Mouse (Mus musculus): ENCODE measurements around the gene Pex5l. TPM values are rescaled to one million over a fixed set of nuclear protein-coding genes. Genes with fewer than 3 reads are reported as not detected.

The Pex5l gene
- polyA plus RNA-seq, 1 experiment from 2014 or later: not detected

DNA sequence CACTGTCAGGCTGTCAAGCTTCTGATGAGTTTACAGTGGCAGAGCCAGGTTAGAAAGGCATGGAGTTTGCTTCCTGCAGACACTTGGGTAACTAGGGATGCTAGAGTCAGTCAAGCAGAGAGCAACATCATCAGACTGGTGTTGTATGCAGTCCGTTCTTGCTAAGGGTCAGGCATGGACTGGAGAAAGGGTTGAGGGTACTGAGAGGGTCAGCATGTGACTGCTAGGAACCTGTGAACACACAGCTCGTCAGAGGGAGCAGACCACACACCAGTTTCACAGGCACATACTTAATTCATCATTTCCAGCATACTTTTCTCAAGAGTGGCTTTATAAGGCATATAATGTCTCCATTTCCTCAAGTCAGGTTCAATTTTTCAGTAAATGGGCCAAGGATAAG is 53.6 kb downstream of the Pex5l start:
- no peak overlapping the region for H3K27ac ChIP-seq
- no peak overlapping the region for H3K4me3 ChIP-seq
- no peaks in the 10 kb centered on the region for H3K4me1 ChIP-seq (replicated peaks)
- ATAC-seq (replicated peaks; ENCODE audit: insufficient number of reproducible peaks, insufficient read depth, low FRiP score, low read depth): no peak
- no peak overlapping the region for H3K9ac ChIP-seq
- H3K27me3 ChIP-seq: no peaks in the 10 kb centered on the region
- WGBS: 55% methylated on average over 2 of the region's 2 CpGs
- H3K4me2 ChIP-seq: no peak overlapping the region
- no peaks in the 10 kb centered on the region for H3K9me3 ChIP-seq (replicated peaks)
- H3K36me3 ChIP-seq: no peaks in the 10 kb centered on the region

DNA sequence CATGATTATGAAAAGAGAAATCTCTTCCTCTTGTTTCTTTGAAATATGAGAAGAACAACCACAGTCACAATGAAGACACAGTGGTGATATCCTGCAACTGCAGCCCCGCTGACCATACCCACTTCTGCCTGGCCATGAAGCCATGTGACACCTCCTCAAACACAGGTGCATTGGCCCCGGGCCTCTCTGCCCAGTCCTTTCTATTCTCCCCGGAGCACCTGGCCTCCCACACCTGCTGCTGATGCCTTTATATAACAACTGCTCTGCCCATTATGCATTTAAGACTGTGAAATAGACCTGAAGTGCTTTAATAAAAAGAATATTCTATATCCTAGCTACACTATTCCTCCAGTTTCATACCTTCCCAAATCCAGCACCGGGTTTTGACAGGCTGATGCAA is 54.8 kb downstream of the Pex5l start:
- H3K36me3 ChIP-seq: no peaks in the 10 kb centered on the region
- H3K9me3 ChIP-seq (replicated peaks): no peaks in the 10 kb centered on the region
- H3K4me3 ChIP-seq: no peak overlapping the region
- H3K4me1 ChIP-seq (replicated peaks): 0 out of 2 replicates have a peak, but pooled peaks cover 3% of the 10 kb centered on the region
- no peaks in the 10 kb centered on the region for H3K27me3 ChIP-seq
- no peak overlapping the region for H3K9ac ChIP-seq
- H3K4me2 ChIP-seq: no peak overlapping the region
- no peak overlapping the region for H3K27ac ChIP-seq
- 65% methylated on average over 4 of the region's 4 CpGs for WGBS
- no peak for ATAC-seq (replicated peaks; ENCODE audit: insufficient number of reproducible peaks, insufficient read depth, low FRiP score, low read depth)

DNA sequence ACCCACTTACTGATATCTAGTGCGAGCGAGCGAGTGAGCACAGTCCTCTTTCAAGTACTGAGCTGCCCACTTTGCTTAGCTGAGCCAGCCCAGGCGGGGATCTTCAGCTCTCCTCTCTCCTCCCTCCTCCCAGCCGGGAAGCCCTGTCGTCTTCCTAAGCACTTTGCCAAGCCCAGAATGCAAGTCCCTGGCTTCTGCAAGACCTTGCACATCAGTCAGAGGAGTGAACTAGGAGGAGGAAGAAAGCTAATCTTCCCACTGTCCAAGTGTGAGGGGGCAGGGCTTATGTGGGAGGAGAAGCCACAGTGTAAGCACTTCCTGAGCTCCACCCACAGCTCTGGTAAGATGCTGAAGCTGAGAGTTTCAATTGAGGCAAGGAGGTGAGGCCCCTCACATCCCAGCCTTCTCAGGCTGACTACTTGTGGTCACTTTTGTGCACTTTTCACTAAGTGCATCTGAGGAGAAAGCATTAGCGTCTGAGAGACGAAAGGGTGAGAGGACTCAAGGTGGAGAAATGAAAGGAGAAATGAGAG is 60.2 kb downstream of the Pex5l start:
- Histone ChIP-seq H3K4me2 (peak overlapping the region; percentile 38; the same call in 1 of the 2 replicates), H3K4me1 (replicated peaks) (peaks cover 8% of the 10 kb centered on the region; the same call in 1 of the 2 replicates), H3K4me3 (peak overlapping the region; percentile 14; the same call in 1 of the 2 replicates), H3K27ac (no peak overlapping the region), H3K27me3 (no peaks in the 10 kb centered on the region), H3K9me3 (replicated peaks) (no peaks in the 10 kb centered on the region), H3K9ac (no peak overlapping the region), H3K36me3 (no peaks in the 10 kb centered on the region)
- 18% methylated on average over 8 of the region's 8 CpGs for WGBS
- ATAC-seq (replicated peaks; ENCODE audit: insufficient number of reproducible peaks, insufficient read depth, low FRiP score, low read depth): no peak

- H3K9me3 ChIP-seq (replicated peaks): no peaks in the 10 kb centered on the region
Observed at GRCm38 (mm10) chr3:33081793-33082192, 61.3 kb downstream of the Pex5l start.

DNA sequence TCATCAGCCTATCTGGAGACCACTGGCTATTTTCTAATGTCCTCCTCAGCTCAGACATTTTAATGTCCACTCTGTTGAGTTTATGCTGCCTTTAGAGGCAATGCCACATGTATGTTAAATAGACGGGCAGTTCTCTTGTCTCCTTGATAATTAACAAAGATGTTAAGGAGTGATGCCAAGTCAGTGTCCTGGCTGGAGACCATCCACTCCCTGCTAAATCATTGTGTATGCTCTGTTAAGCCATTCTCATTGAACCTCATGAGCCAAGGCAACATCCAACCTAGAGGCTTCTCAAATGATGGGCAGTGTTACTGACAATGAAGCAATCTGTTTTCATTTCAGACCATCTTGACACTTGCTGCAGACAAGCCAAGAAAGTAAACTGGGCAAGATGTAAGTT is 63.4 kb downstream of the Pex5l start:
- H3K4me3 ChIP-seq: no peak overlapping the region
- no peak overlapping the region for H3K4me2 ChIP-seq
- peaks cover 8% of the 10 kb centered on the region; the same call in 1 of the 2 replicates for H3K4me1 ChIP-seq (replicated peaks)
- H3K9ac ChIP-seq: no peak overlapping the region
- WGBS: 78% methylated on average over 1 of the region's 1 CpGs
- no peaks in the 10 kb centered on the region for H3K27me3 ChIP-seq
- H3K36me3 ChIP-seq: no peaks in the 10 kb centered on the region
- no peak for ATAC-seq (replicated peaks; ENCODE audit: insufficient number of reproducible peaks, insufficient read depth, low FRiP score, low read depth)
- no peak overlapping the region for H3K27ac ChIP-seq
- H3K9me3 ChIP-seq (replicated peaks): no peaks in the 10 kb centered on the region

More at GRCm38 (mm10) chr3:33081793-33082192, 61.3 kb downstream of the Pex5l start:
- Histone ChIP-seq H3K27ac (no peak overlapping the region), H3K9ac (no peak overlapping the region), H3K4me3 (no peak overlapping the region), H3K4me2 (no peak overlapping the region), H3K27me3 (no peaks in the 10 kb centered on the region), H3K36me3 (no peaks in the 10 kb centered on the region), H3K4me1 (replicated peaks) (peaks cover 8% of the 10 kb centered on the region; the same call in 1 of the 2 replicates)
- ATAC-seq (replicated peaks; ENCODE audit: insufficient number of reproducible peaks, insufficient read depth, low FRiP score, low read depth): no peak
- 89% methylated on average over 4 of the region's 4 CpGs for WGBS

DNA sequence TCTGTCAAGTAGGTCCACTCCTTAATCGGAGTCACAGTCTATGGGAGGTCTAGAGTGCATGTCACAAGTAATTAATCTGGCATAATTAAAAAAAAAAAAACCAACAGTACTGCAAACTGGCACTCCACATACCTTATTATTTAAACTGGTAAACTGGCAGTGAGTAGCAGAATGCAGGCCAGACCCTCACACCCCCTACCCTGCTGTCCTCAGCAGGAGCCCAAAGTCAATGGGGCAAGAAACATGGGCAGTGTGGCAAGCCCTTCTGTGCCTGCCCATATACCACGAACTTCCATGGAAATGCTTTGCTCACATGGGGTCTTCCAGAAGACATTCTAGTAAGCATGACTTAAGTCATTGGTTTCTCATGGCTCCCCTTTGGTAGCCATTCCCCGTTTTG is 63.9 kb downstream of the Pex5l start:
- H3K9ac ChIP-seq: no peak overlapping the region
- no peak overlapping the region for H3K4me2 ChIP-seq
- H3K4me1 ChIP-seq (replicated peaks): peaks cover 8% of the 10 kb centered on the region; the same call in 1 of the 2 replicates
- ATAC-seq (replicated peaks; ENCODE audit: insufficient number of reproducible peaks, insufficient read depth, low FRiP score, low read depth): no peak
- H3K27ac ChIP-seq: no peak overlapping the region
- H3K36me3 ChIP-seq: no peaks in the 10 kb centered on the region
- no peaks in the 10 kb centered on the region for H3K9me3 ChIP-seq (replicated peaks)
- H3K27me3 ChIP-seq: no peaks in the 10 kb centered on the region
- no peak overlapping the region for H3K4me3 ChIP-seq
- WGBS: 78% methylated on average over 3 of the region's 3 CpGs

DNA sequence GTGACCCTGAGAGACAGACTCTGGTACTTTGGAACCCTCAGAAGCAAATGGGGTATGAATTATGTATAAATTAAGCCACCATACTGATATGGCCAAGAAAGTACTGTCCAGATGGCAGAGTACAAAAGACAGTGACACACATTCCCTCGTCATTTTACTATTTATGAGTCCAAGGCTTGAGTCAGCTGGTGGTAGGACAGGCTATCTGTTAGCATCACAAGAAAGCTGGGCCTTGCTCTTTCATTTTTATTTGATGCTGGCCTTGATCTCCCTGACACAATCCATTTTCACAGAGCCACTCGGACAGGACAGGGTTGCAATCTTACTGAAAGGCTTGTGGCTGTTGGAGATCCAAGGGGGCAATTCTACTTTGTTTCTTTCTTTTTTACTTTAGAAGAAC is 67.4 kb downstream of the Pex5l start:
- ATAC-seq (replicated peaks; ENCODE audit: insufficient number of reproducible peaks, insufficient read depth, low FRiP score, low read depth): no peak
- H3K9me3 ChIP-seq (replicated peaks): no peaks in the 10 kb centered on the region
- WGBS: 71% methylated on average over 2 of the region's 2 CpGs
- no peaks in the 10 kb centered on the region for H3K36me3 ChIP-seq
- no peak overlapping the region for H3K27ac ChIP-seq
- H3K4me3 ChIP-seq: no peak overlapping the region
- H3K4me1 ChIP-seq (replicated peaks): no peaks in the 10 kb centered on the region
- no peak overlapping the region for H3K9ac ChIP-seq
- no peaks in the 10 kb centered on the region for H3K27me3 ChIP-seq
- H3K4me2 ChIP-seq: no peak overlapping the region

- Histone ChIP-seq H3K4me3 (no peak overlapping the region), H3K27ac (no peak overlapping the region), H3K36me3 (no peaks in the 10 kb centered on the region), H3K4me2 (no peak overlapping the region), H3K9ac (no peak overlapping the region), H3K4me1 (replicated peaks) (no peaks in the 10 kb centered on the region), H3K27me3 (no peaks in the 10 kb centered on the region), H3K9me3 (replicated peaks) (no peaks in the 10 kb centered on the region)
- no peak for ATAC-seq (replicated peaks; ENCODE audit: insufficient number of reproducible peaks, insufficient read depth, low FRiP score, low read depth)
- 53% methylated on average over 10 of the region's 10 CpGs for WGBS
Observed at GRCm38 (mm10) chr3:33074266-33074981, 68.6 kb downstream of the Pex5l start.

DNA sequence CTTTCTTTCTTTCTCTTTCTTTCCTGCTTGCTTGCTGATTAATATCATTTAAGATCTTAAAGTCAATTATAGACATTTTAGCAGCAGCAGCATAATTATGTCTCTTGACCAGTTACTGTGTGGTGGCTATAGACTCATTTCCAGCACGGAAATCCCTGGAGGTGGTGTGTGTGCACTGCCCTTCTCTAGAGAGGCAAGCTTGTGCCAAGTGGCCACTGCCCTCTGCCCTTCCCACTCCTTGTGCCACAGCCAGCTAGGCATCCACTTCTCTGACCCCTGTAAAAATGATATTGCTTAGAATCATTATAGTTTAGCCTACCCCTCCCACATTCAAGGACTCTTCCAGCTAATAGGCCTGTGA is 69.2 kb downstream of the Pex5l start:
- H3K27ac ChIP-seq: no peak overlapping the region
- no peaks in the 10 kb centered on the region for H3K27me3 ChIP-seq
- no peaks in the 10 kb centered on the region for H3K9me3 ChIP-seq (replicated peaks)
- H3K4me2 ChIP-seq: no peak overlapping the region
- ATAC-seq (replicated peaks; ENCODE audit: insufficient number of reproducible peaks, insufficient read depth, low FRiP score, low read depth): no peak
- H3K4me3 ChIP-seq: no peak overlapping the region
- no peak overlapping the region for H3K9ac ChIP-seq
- no peaks in the 10 kb centered on the region for H3K4me1 ChIP-seq (replicated peaks)
- WGBS: 82% methylated on average over 1 of the region's 1 CpGs
- H3K36me3 ChIP-seq: no peaks in the 10 kb centered on the region

- H3K9ac ChIP-seq: no peak overlapping the region
- no peaks in the 10 kb centered on the region for H3K27me3 ChIP-seq
- H3K36me3 ChIP-seq: no peaks in the 10 kb centered on the region
- H3K9me3 ChIP-seq (replicated peaks): no peaks in the 10 kb centered on the region
- WGBS: 92% methylated on average over 6 of the region's 6 CpGs
- no peak overlapping the region for H3K4me2 ChIP-seq
- no peak for ATAC-seq (replicated peaks; ENCODE audit: insufficient number of reproducible peaks, insufficient read depth, low FRiP score, low read depth)
- no peak overlapping the region for H3K27ac ChIP-seq
- H3K4me1 ChIP-seq (replicated peaks): no peaks in the 10 kb centered on the region
- H3K4me3 ChIP-seq: no peak overlapping the region
Observed at GRCm38 (mm10) chr3:33070771-33071170, 72.3 kb downstream of the Pex5l start.

DNA sequence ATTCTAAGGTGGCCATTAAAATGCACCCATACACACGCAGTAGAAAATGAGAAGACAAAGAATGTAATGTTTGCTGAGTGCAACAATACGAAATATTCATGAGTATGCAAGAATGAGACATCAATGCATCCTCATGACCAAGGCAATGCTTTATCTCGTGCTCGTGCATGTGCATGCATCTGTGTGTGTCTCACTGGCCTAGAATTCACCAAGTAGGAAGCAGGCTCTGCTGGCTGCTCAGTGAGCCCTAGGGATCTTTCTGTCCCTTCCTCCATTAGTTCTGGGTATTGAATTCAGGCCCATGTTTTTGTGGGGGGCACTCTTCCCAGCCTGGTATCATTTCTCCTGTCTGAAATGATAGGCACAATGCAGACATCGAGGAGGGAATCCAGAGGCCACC is 74.9 kb downstream of the Pex5l start:
- Histone ChIP-seq H3K9ac (no peak overlapping the region), H3K4me3 (no peak overlapping the region), H3K9me3 (replicated peaks) (no peaks in the 10 kb centered on the region), H3K27me3 (no peaks in the 10 kb centered on the region), H3K4me1 (replicated peaks) (no peaks in the 10 kb centered on the region), H3K4me2 (no peak overlapping the region), H3K27ac (no peak overlapping the region), H3K36me3 (no peaks in the 10 kb centered on the region)
- WGBS: 83% methylated on average over 5 of the region's 5 CpGs
- no peak for ATAC-seq (replicated peaks; ENCODE audit: insufficient number of reproducible peaks, insufficient read depth, low FRiP score, low read depth)

DNA sequence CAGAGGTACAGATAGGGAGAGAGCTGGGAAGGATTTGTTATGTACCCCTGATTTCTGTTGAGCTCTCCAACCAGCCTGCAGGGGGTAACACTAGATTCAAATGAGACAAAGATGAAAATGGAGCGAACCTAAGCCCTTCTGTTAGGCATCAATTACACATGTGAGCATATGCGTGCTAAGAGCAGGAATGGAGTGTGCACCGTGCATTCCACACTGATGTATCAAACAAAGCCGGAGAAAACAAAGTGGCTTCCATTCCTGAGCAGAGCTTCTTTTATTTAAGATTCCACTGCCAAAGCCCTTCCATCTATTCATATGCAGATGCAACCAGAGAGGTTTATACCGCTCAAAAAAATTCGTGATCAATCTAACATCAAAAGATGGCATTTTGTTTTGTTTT is 79.5 kb downstream of the Pex5l start:
- 61% methylated on average over 6 of the region's 6 CpGs for WGBS
- Histone ChIP-seq H3K9ac (no peak overlapping the region), H3K27ac (no peak overlapping the region), H3K9me3 (replicated peaks) (no peaks in the 10 kb centered on the region), H3K4me2 (no peak overlapping the region), H3K4me1 (replicated peaks) (no peaks in the 10 kb centered on the region), H3K27me3 (no peaks in the 10 kb centered on the region), H3K36me3 (no peaks in the 10 kb centered on the region), H3K4me3 (no peak overlapping the region)
- ATAC-seq (replicated peaks; ENCODE audit: insufficient number of reproducible peaks, insufficient read depth, low FRiP score, low read depth): no peak
